Mouse (Mus musculus) CD4-positive helper T cell, adult 2 months (primary cell): Measurements from ENCODE around the gene Rpp30.

ENCODE experiments used
- DNase-seq: peaks from one replicate; pipeline ENCODE4 v3.0.0-alpha.2; 2012; ENCODE audit warnings: low read depth, missing footprints, low spot score

The Rpp30 gene

GRCm38 (mm10) chr19:36083262-36084225, at the start of gene Rpp30:
TSS of gene Rpp30 (plus strand) at chr19:36083716.
- peak; percentile 91 for DNase-seq

GRCm38 (mm10) chr19:36046046-36046445, 37.5 kb upstream of the Rpp30 start:
- no peak for DNase-seq

GRCm38 (mm10) chr19:36056502-36057221, 26.9 kb upstream of the Rpp30 start:
- DNase-seq: no peak

GRCm38 (mm10) chr19:36057231-36057811, 26.2 kb upstream of the Rpp30 start, which contains the start of gene Htr7:
TSS of gene Htr7 (minus strand) at chr19:36057507.
- no peak for DNase-seq

- no peak for DNase-seq
Measured at GRCm38 (mm10) chr19:36062801-36063529, 20.6 kb upstream of the Rpp30 start.

GRCm38 (mm10) chr19:36082606-36083261, 782 bp upstream of the Rpp30 start:
- DNase-seq: peak; percentile 73

GRCm38 (mm10) chr19:36090781-36091180, 7.3 kb downstream of the Rpp30 start:
- DNase-seq: peak; percentile 31

GRCm38 (mm10) chr19:36097194-36097593, 13.7 kb downstream of the Rpp30 start:
- no peak for DNase-seq

GRCm38 (mm10) chr19:36098265-36098664, 14.7 kb downstream of the Rpp30 start:
- no peak for DNase-seq

GRCm38 (mm10) chr19:36098916-36099315, 15.4 kb downstream of the Rpp30 start:
- DNase-seq: no peak

GRCm38 (mm10) chr19:36103909-36104308, 20.4 kb downstream of the Rpp30 start:
- no peak for DNase-seq

- DNase-seq: no peak
Measured at GRCm38 (mm10) chr19:36109318-36109944, 25.9 kb downstream of the Rpp30 start.

GRCm38 (mm10) chr19:36110465-36110864, 26.9 kb downstream of the Rpp30 start:
- no peak for DNase-seq

- DNase-seq: peak; percentile 46
Measured at GRCm38 (mm10) chr19:36111054-36111895, 27.8 kb downstream of the Rpp30 start.

- DNase-seq: no peak
Measured at GRCm38 (mm10) chr19:36112007-36112406, 28.5 kb downstream of the Rpp30 start.

- no peak for DNase-seq
Measured at GRCm38 (mm10) chr19:36116185-36116584, 32.7 kb downstream of the Rpp30 start.

GRCm38 (mm10) chr19:36119219-36119618, 35.7 kb downstream of the Rpp30 start:
- no peak for DNase-seq

GRCm38 (mm10) chr19:36119783-36120471, 36.4 kb downstream of the Rpp30 start, which contains the start of gene Ankrd1:
TSS of gene Ankrd1 (minus strand) at chr19:36120099.
- DNase-seq: no peak

- no peak for DNase-seq
Measured at GRCm38 (mm10) chr19:36124203-36124602, 40.7 kb downstream of the Rpp30 start.
